Mouse (Mus musculus) olfactory bulb, adult 2 months (tissue): Measurements from ENCODE around the gene Wnk2.

Experiments
- CTCF ChIP-seq: fragments of 200-500 bp; IDR thresholded peaks from 2 replicates; pipeline ENCODE4 v1.5.1; 2012; ENCODE audit warnings: low read depth, mild to moderate bottlenecking, low read length, moderate library complexity; ENCODE audit not compliant: insufficient read depth
- POLR2A ChIP-seq: fragments of 200-500 bp; IDR thresholded peaks from 2 replicates; pipeline ENCODE4 v1.6.1; 2012; ENCODE audit warnings: mild to moderate bottlenecking, low read depth, low read length, moderate library complexity; ENCODE audit not compliant: insufficient read depth

GRCm38 (mm10) chr13:49100417-49100816, 47.4 kb downstream of the Wnk2 start:
- no peak for TF ChIP-seq POLR2A
- TF ChIP-seq CTCF: no peak
